Mouse (Mus musculus) CH12.LX (cell line): ENCODE data around the gene Yars2.

ENCODE experiments used
- POLR2A ChIP-seq: IDR thresholded peaks from 2 replicates; pipeline ENCODE4 v1.6.1; 2011; ENCODE audit warnings: low read depth, mild to moderate bottlenecking, improper control_type of control experiment, low read length
- USF1 ChIP-seq: IDR thresholded peaks from 2 replicates; pipeline ENCODE4 v1.6.1; 2014; ENCODE audit warnings: low read depth, mild to moderate bottlenecking, inconsistent platforms, low read length, improper control_type of control experiment

- TF ChIP-seq POLR2A, result peak; percentile 99
- TF ChIP-seq USF1, result no peak
These were observed at the start of gene Yars2 for GRCm38 (mm10) chr16:16302369-16303137.
